Mouse (Mus musculus): ENCODE results near the gene Zdhhc22. TPM values are rescaled to one million over a fixed set of nuclear protein-coding genes. Genes with fewer than 3 reads are reported as not detected.

The Zdhhc22 gene
- polyA plus RNA-seq, 1 experiment from 2014 or later, result 0.05 TPM

DNA sequence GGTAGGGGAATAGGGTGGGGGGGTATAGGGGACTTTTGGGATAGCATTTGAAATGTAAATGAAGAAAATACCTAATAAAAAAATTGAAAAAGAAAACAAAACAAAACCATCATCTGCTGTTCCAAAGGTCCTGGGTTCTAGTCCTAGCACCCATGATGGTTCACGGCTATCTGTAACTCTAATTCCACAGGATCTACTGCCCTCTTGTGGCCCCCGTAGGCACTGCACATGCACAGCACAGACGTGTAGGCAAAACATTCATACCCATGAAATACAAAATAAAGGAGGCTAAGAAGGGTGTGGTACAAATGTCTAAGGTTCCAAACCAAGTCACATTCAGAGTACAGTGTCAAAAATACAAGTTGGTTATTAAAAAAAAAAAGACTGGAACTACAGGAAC, 26.8 kb upstream of the Zdhhc22 start:
- Histone ChIP-seq H3K27ac (replicated peaks) (no peak overlapping the region), H3K9me3 (no peaks in the 10 kb centered on the region), H3K4me1 (no peaks in the 10 kb centered on the region), H3K4me3 (no peak overlapping the region), H3K27me3 (replicated peaks; ENCODE audit: low read depth, poor library complexity, severe bottlenecking) (no peaks in the 10 kb centered on the region), H3K36me3 (replicated peaks) (no peaks in the 10 kb centered on the region)
- peak; percentile 29 for DNase-seq (ENCODE audit: low spot score)
- 42% methylated on average over 3 of the region's 3 CpGs for WGBS

GRCm38 (mm10) chr12:87004596-87004995, 14.4 kb upstream of the Zdhhc22 start:
- H3K4me3 ChIP-seq, result no peak overlapping the region
- WGBS, result 78% methylated on average over 4 of the region's 4 CpGs
- no peaks in the 10 kb centered on the region for H3K9me3 ChIP-seq
- no peaks in the 10 kb centered on the region for H3K36me3 ChIP-seq (replicated peaks)
- no peaks in the 10 kb centered on the region for H3K27me3 ChIP-seq (replicated peaks; ENCODE audit: low read depth, poor library complexity, severe bottlenecking)
- H3K4me1 ChIP-seq, result peaks cover 21% of the 10 kb centered on the region
- H3K27ac ChIP-seq (replicated peaks), result no peak overlapping the region
- no peak for DNase-seq (ENCODE audit: low spot score)

- 59% methylated on average over 3 of the region's 3 CpGs for WGBS
- no peak overlapping the region for H3K4me3 ChIP-seq
- no peak overlapping the region for H3K27ac ChIP-seq (replicated peaks)
- H3K27me3 ChIP-seq (replicated peaks; ENCODE audit: low read depth, poor library complexity, severe bottlenecking), result no peaks in the 10 kb centered on the region
- H3K4me1 ChIP-seq, result peaks cover 21% of the 10 kb centered on the region
- no peaks in the 10 kb centered on the region for H3K9me3 ChIP-seq
- no peak for DNase-seq (ENCODE audit: low spot score)
- H3K36me3 ChIP-seq (replicated peaks), result no peaks in the 10 kb centered on the region
Observed at GRCm38 (mm10) chr12:87003606-87004005, 13.4 kb upstream of the Zdhhc22 start.

GRCm38 (mm10) chr12:87002815-87003214, 12.6 kb upstream of the Zdhhc22 start:
- Histone ChIP-seq H3K27me3 (replicated peaks; ENCODE audit: low read depth, poor library complexity, severe bottlenecking) (no peaks in the 10 kb centered on the region), H3K4me1 (peaks cover 21% of the 10 kb centered on the region), H3K27ac (replicated peaks) (no peak overlapping the region), H3K36me3 (replicated peaks) (no peaks in the 10 kb centered on the region), H3K4me3 (no peak overlapping the region), H3K9me3 (no peaks in the 10 kb centered on the region)
- 75% methylated on average over 7 of the region's 7 CpGs for WGBS
- DNase-seq (ENCODE audit: low spot score), result no peak

- no peak overlapping the region for H3K4me3 ChIP-seq
- peaks cover 21% of the 10 kb centered on the region for H3K4me1 ChIP-seq
- whole genome bisulfite sequencing, result 58% methylated on average over 7 of the region's 7 CpGs
- no peak overlapping the region for H3K27ac ChIP-seq (replicated peaks)
- DNase-seq (ENCODE audit: low spot score), result no peak
- no peaks in the 10 kb centered on the region for H3K36me3 ChIP-seq (replicated peaks)
- no peaks in the 10 kb centered on the region for H3K9me3 ChIP-seq
- no peaks in the 10 kb centered on the region for H3K27me3 ChIP-seq (replicated peaks; ENCODE audit: low read depth, poor library complexity, severe bottlenecking)
Observed at GRCm38 (mm10) chr12:87002209-87002608, 12.0 kb upstream of the Zdhhc22 start.

DNA sequence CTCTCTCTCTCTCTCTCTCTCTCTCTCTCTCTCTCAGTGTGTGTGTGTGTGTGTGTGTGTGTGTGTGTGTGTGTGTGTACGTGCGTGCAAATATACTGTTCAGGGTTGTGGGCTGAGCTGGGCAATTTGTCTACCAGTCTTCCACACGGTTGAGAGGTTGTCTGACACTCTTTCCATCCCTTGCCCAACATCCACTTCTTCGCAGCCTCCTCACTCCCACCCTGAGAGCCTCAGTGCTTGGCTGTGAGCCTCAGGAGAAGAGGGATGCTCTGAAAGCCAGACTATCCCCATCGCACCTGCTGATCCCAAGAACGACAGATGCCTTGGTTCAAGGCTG, 10.6 kb upstream of the Zdhhc22 start:
- Histone ChIP-seq H3K9me3 (no peaks in the 10 kb centered on the region), H3K27ac (replicated peaks) (no peak overlapping the region), H3K27me3 (replicated peaks; ENCODE audit: low read depth, poor library complexity, severe bottlenecking) (no peaks in the 10 kb centered on the region), H3K36me3 (replicated peaks) (no peaks in the 10 kb centered on the region), H3K4me1 (peaks cover 21% of the 10 kb centered on the region), H3K4me3 (no peak overlapping the region)
- 37% methylated on average over 6 of the region's 6 CpGs for WGBS
- no peak for DNase-seq (ENCODE audit: low spot score)

GRCm38 (mm10) chr12:87000151-87000839, 10.1 kb upstream of the Zdhhc22 start:
- Histone ChIP-seq H3K9me3 (no peaks in the 10 kb centered on the region), H3K27me3 (replicated peaks; ENCODE audit: low read depth, poor library complexity, severe bottlenecking) (no peaks in the 10 kb centered on the region), H3K4me1 (peaks cover 18% of the 10 kb centered on the region), H3K27ac (replicated peaks) (no peak overlapping the region), H3K36me3 (replicated peaks) (no peaks in the 10 kb centered on the region), H3K4me3 (no peak overlapping the region)
- DNase-seq (ENCODE audit: low spot score), result no peak
- 68% methylated on average over 5 of the region's 5 CpGs for WGBS

DNA sequence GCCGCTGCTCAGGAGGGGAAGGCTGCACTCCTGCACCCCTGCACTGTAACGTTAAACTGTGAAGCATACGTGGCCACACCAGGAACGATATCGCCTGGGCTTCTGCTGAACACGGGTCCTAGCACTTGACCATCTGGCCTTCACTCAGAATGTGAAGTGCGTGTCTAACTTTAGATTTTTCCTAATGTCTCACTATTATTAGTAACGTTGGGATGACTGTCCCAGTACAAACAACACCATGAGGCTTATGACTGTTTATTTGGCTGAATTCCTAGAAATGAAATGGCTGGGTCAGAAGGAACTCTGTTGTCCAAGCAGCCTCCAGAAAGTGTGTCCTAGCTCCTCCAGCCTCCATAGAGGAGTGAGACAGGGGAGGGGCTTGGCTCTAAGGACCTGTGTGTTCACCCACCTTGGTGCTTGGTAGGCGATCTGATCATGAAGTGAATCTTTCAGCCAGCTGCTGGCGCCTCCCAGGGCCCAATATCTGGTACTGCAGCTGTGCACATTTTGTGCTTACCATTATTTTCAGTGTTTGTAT, 9.1 kb upstream of the Zdhhc22 start:
- WGBS, result 77% methylated on average over 10 of the region's 10 CpGs
- H3K27me3 ChIP-seq (replicated peaks; ENCODE audit: low read depth, poor library complexity, severe bottlenecking), result no peaks in the 10 kb centered on the region
- no peak for DNase-seq (ENCODE audit: low spot score)
- H3K36me3 ChIP-seq (replicated peaks), result no peaks in the 10 kb centered on the region
- H3K9me3 ChIP-seq, result no peaks in the 10 kb centered on the region
- H3K4me3 ChIP-seq, result no peak overlapping the region
- no peak overlapping the region for H3K27ac ChIP-seq (replicated peaks)
- peaks cover 12% of the 10 kb centered on the region; the same call in 1 of the 2 replicates for H3K4me1 ChIP-seq

- Histone ChIP-seq H3K9me3 (no peaks in the 10 kb centered on the region), H3K4me3 (no peak overlapping the region), H3K4me1 (peaks cover 11% of the 10 kb centered on the region; the same call in 1 of the 2 replicates), H3K36me3 (replicated peaks) (no peaks in the 10 kb centered on the region), H3K27me3 (replicated peaks; ENCODE audit: low read depth, poor library complexity, severe bottlenecking) (0 out of 2 replicates have a peak, but pooled peaks cover 3% of the 10 kb centered on the region), H3K27ac (replicated peaks) (no peak overlapping the region)
- WGBS, result 88% methylated on average over 4 of the region's 4 CpGs
- no peak for DNase-seq (ENCODE audit: low spot score)
Observed at GRCm38 (mm10) chr12:86998699-86999098, 8.5 kb upstream of the Zdhhc22 start.

GRCm38 (mm10) chr12:86995931-86996330, 5.7 kb upstream of the Zdhhc22 start:
- no peaks in the 10 kb centered on the region for H3K9me3 ChIP-seq
- H3K27ac ChIP-seq (replicated peaks), result no peak overlapping the region
- peaks cover 6% of the 10 kb centered on the region; the same call in 1 of the 2 replicates for H3K4me1 ChIP-seq
- no peak for DNase-seq (ENCODE audit: low spot score)
- 75% methylated on average over 6 of the region's 6 CpGs for WGBS
- H3K36me3 ChIP-seq (replicated peaks), result no peaks in the 10 kb centered on the region
- H3K4me3 ChIP-seq, result no peak overlapping the region
- peaks cover 22% of the 10 kb centered on the region for H3K27me3 ChIP-seq (replicated peaks; ENCODE audit: low read depth, poor library complexity, severe bottlenecking)

- no peak overlapping the region for H3K27ac ChIP-seq (replicated peaks)
- H3K27me3 ChIP-seq (replicated peaks; ENCODE audit: low read depth, poor library complexity, severe bottlenecking), result peaks cover 34% of the 10 kb centered on the region
- no peak overlapping the region for H3K4me3 ChIP-seq
- H3K9me3 ChIP-seq, result no peaks in the 10 kb centered on the region
- DNase-seq (ENCODE audit: low spot score), result no peak
- WGBS, result 66% methylated on average over 3 of the region's 3 CpGs
- no peaks in the 10 kb centered on the region for H3K36me3 ChIP-seq (replicated peaks)
- peaks cover 9% of the 10 kb centered on the region for H3K4me1 ChIP-seq
Observed at GRCm38 (mm10) chr12:86994776-86995175, 4.5 kb upstream of the Zdhhc22 start.

- H3K36me3 ChIP-seq (replicated peaks), result no peaks in the 10 kb centered on the region
- 43% methylated on average over 4 of the region's 4 CpGs for WGBS
- peaks cover 40% of the 10 kb centered on the region for H3K27me3 ChIP-seq (replicated peaks; ENCODE audit: low read depth, poor library complexity, severe bottlenecking)
- H3K4me1 ChIP-seq, result peaks cover 15% of the 10 kb centered on the region
- no peak overlapping the region for H3K27ac ChIP-seq (replicated peaks)
- H3K4me3 ChIP-seq, result no peak overlapping the region
- DNase-seq (ENCODE audit: low spot score), result peak; percentile 43
- no peaks in the 10 kb centered on the region for H3K9me3 ChIP-seq
Observed at GRCm38 (mm10) chr12:86994166-86994565, 3.9 kb upstream of the Zdhhc22 start.

- no peak overlapping the region for H3K27ac ChIP-seq (replicated peaks)
- H3K27me3 ChIP-seq (replicated peaks; ENCODE audit: low read depth, poor library complexity, severe bottlenecking), result peaks cover 74% of the 10 kb centered on the region
- no peak for DNase-seq (ENCODE audit: low spot score)
- no peaks in the 10 kb centered on the region for H3K36me3 ChIP-seq (replicated peaks)
- H3K4me1 ChIP-seq, result peaks cover 15% of the 10 kb centered on the region
- H3K9me3 ChIP-seq, result no peaks in the 10 kb centered on the region
- peak overlapping the region; percentile 51 for H3K4me3 ChIP-seq
- 41% methylated on average over 2 of the region's 2 CpGs for WGBS
Observed at GRCm38 (mm10) chr12:86990755-86991110, 503 bp upstream of the Zdhhc22 start.
